Mouse (Mus musculus) B cell, adult 67 days (primary cell): ENCODE measurements around the gene Pbsn. TPM values are rescaled to one million over a fixed set of nuclear protein-coding genes. Genes with fewer than 3 reads are reported as not detected.

Source experiments
- total RNA-seq, 2 experiments: library from RNA; stranded (reverse); gene quantifications; 4 replicates each; pipeline ENCODE4 v1.2.4; 2023

The Pbsn gene
- not detected for total RNA-seq

DNA sequence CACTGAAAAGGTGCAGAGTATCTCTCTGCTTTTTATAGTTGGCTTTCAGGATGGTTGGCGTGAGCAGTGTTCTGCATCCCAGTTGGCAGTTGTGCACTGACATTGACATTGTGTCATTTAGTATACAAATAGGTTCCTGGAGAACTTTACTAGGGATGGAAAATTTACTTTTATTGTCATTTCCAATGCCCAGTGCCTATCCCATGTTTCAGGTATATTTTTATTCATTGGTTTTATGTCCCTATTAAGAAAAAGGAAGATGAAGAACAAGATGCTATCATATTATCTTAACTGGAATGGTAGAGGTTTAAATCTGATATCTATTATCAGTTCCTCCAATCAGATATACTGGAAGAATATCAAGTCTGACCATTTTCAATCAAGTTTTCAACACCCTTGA is at the start of gene Pbsn:
Gene Pbsn, minus strand, starts transcription at position 101 of the 400 bp plus-strand sequence.

DNA sequence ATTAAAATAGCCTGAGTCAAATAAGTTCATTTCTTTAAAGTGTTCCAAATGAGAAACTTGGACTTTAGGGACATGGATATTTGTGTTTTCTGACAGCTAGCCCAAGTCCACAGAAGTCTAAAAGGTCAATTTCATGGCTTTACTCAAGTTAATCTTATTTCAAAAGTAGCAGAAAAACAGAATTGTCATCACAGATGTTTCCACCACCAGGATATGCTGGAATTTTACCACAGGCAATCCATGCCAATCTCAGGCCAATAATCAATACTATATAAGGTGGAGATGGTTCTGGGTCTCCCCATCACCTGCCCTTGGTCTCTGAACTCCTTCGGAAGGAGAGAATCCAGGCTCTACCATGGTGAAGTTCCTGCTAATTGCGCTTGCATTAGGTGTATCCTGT is 11.0 kb upstream of the Pbsn start, which contains the start of gene Gm14744:
Gene Gm14744, plus strand, starts transcription at position 301 of the 400 bp plus-strand sequence.

DNA sequence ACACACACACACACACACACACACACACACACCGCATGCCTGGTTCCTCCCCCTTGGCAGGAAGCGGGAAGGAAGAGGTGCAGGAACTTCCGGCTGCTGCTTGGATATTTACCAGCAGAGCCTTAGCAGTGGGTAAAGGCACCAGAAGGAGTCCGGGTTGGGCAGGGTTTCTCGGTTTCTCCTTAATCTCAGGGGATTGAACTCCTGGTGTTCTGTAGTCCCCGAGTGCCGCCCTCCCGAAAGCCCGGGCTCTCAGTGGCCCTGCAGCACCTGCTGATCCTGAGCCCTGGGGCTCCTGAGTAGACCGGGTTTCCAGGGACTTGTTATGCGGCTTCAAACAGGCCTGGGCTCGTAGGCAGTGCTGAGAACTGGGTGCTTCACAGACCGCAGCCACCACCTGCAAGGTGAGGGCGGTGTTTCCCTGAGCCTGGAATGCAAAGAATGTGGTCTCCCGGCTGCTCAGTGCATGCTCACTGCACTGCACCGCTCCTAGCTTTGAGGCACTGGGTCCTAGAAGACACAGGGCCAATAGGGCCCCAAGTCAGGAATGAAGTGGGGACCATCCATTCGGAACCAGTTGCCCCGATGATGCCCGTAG is 57.1 kb downstream of the Pbsn start, which contains the start of gene Prkx:
Gene Prkx, minus strand, starts transcription at position 41 of the 598 bp plus-strand sequence.

Other genes with a start within 250 kb of the Pbsn start
- gene Prkx, start 57.3 kb downstream of the Pbsn start, total RNA-seq = 10 to 100 TPM; 34.0 to 39.4 TPM
- gene Gm14744, start 11.1 kb upstream of the Pbsn start, total RNA-seq = not detected
- not detected for gene 5430402E10Rik, start 71.4 kb upstream of the Pbsn start, total RNA-seq
- not detected for gene Obp1a, start 237.8 kb upstream of the Pbsn start, total RNA-seq